Mouse (Mus musculus): ENCODE measurements around the gene Dram1.

DNA sequence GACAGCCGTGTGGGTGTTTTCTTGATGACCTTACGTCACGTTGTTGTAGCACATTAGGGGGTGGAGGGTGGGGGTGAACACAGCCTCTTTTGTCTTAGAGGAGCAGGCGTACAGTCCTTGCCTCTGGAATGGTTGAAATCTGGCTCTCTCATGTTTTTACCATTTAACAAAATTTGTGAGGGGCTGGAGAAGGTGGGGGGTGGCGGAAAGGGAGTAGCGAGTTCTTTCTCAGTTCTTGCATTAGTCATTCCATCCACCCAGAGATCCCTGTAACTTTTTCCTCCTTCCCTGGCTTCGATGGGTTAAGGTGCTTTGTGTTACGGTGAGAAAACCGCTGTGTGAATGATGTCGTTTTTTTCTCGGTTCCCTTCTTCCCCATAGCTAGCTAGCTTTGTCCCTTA, 41.3 kb upstream of the Dram1 start:
- no peak for TF ChIP-seq POLR2A (IDR thresholded peaks at IDR 0.05; ENCODE audit: low read depth, low read length)
- no peak for TF ChIP-seq CTCF (IDR thresholded peaks at IDR 0.05; ENCODE audit: borderline replicate concordance, insufficient read depth, low read length)
